Mouse (Mus musculus) cerebellum, adult 2 months (tissue): ENCODE measurements around the gene Mrpl35. TPM values are rescaled to one million over a fixed set of nuclear protein-coding genes. Genes with fewer than 3 reads are reported as not detected.
A peak's percentile ranks its signal among the peaks of the same experiment; 100 is the strongest.
"Not testable (repeated sequence)": the region's sequence is repeated elsewhere in the genome, so short reads cannot be mapped to it uniquely, and the experiment has no call there.

ENCODE experiments used
- DNase-seq, 2 experiments: peaks; one replicate each; pipeline ENCODE4 v3.0.0; 2021
- H3K27ac ChIP-seq: fragments of 200-500 bp; 2 replicates; pipeline ENCODE4 v1.5.1; 2012; ENCODE audit warnings: low read length, control low read depth, inconsistent platforms; ENCODE audit not compliant: insufficient read depth
- H3K27me3 ChIP-seq: fragments of 200-500 bp; 2 replicates; pipeline ENCODE4 v1.6.1; 2012; ENCODE audit warnings: inconsistent platforms, mild to moderate bottlenecking, low read length, moderate library complexity; ENCODE audit not compliant: control insufficient read depth, insufficient read depth
- H3K4me1 ChIP-seq: fragments of 200-500 bp; 2 replicates; pipeline ENCODE4 v1.6.1; 2011; ENCODE audit warnings: low read length; ENCODE audit not compliant: control insufficient read depth, insufficient read depth
- H3K4me3 ChIP-seq: fragments of 200-500 bp; replicated peaks from 2 replicates; pipeline ENCODE3; 2011; ENCODE audit warnings: mild to moderate bottlenecking, low read depth, low read length, control low read depth; ENCODE audit not compliant: insufficient read depth
- CTCF ChIP-seq: fragments of 200-500 bp; IDR thresholded peaks from 2 replicates; pipeline ENCODE4 v1.5.1; 2011; ENCODE audit warnings: low read depth, mild to moderate bottlenecking, control low read depth, low read length, moderate library complexity, borderline replicate concordance; ENCODE audit not compliant: insufficient read depth
- POLR2A ChIP-seq: fragments of 200-500 bp; IDR thresholded peaks from 2 replicates; pipeline ENCODE4 v1.6.1; 2011; ENCODE audit warnings: low read length, control low read depth, borderline replicate concordance; ENCODE audit not compliant: insufficient read depth
- WGBS: fragments of 180-500 bp; shearing (Covaris S2); methylation state at CpG from one replicate; pipeline ENCODE4 v1.1.7; 2018; 5-methylcytosine and 5-hydroxymethylcytosine counted together
- polyA plus RNA-seq: library from polyadenylated mRNA; depleted of rRNA; stranded (reverse); fragments of >200 nt; gene quantifications from 2 replicates; pipeline ENCODE4 v1.2.3, GENCODE M21; 2012; rRNA removed

Gene Mrpl35
- 21.7 and 22.1 TPM in 2 replicates for polyA plus RNA-seq

DNA sequence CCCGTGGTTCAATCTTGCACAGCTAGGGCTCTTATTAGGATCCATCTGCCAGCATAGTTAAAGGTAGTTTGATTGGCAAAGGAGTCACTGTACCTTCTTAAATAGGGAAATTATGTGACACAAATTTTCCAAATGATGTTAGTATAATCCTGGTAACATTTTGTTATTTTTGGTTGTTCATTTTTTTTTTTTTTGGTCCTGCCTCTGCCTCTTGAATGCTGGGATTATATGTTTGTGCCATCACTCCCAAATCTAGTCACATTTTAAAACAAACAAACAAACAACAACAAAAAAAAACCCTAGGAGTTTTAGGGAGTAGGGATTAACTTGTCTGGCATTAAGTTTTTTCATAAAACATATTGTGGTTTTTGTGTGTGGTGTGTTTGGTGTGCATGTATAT lies at the start of gene Mrpl35:
Gene Mrpl35, minus strand, starts transcription at position 101 of the 400 bp plus-strand sequence.
- Histone ChIP-seq H3K4me1 (peaks cover 4% of the 10 kb centered on the region; the same call in 1 of the 2 replicates), H3K4me3 (no peak within 1 kb of the TSS), H3K27ac (no peak within 1 kb of the TSS), H3K27me3 (no peaks in the 10 kb centered on the region)
- no peak for DNase-seq
- no peak for TF ChIP-seq POLR2A
- no peak for TF ChIP-seq CTCF
- 31% methylated on average over 1 of the region's 1 CpGs for WGBS

DNA sequence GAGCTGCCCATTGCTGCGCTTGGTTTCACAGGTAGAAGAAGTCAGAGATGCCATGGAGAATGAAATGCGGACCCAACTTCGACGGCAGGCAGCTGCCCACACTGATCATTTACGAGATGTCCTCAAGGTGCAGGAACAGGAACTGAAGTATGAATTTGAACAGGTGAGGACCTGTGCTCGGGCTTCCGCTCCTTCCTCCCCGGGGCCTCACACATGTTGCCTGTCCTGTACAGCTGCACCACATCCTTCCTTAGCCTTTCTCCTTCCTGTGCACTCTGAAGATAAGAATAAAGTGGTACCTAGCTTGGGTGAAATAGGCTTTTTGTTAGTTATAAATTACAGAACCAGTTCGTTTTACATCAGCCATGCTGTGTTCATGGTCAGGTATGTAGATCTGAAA lies 44.6 kb upstream of the Mrpl35 start:
- TF ChIP-seq CTCF (no peak), POLR2A (no peak)
- no peak overlapping the region for H3K4me3 ChIP-seq
- H3K27me3 ChIP-seq = no peaks in the 10 kb centered on the region
- WGBS = 96% methylated on average over 9 of the region's 9 CpGs
- no peak overlapping the region for H3K27ac ChIP-seq
- DNase-seq = no peak
- H3K4me1 ChIP-seq = no peaks in the 10 kb centered on the region

DNA sequence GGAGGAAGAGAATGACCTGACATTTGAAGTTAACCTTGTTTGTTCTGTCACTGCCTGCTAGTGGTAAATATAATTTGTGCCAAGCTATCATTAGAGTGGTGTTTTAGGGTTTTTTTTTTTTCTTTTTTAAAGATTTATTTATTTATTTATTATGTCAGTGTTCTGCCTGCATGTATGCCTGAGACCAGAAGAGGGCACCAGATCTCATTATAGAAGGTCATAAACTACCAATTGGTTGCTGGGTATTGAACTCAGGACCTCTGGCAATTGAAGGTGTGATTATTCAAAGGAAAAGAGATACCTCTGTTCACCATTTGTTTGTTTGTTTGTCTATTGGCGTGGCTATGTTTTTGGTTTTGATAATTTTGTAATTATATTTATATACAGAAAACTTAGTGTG lies 42.0 kb upstream of the Mrpl35 start:
- Histone ChIP-seq H3K27ac (no peak overlapping the region), H3K4me1 (no peaks in the 10 kb centered on the region), H3K27me3 (no peaks in the 10 kb centered on the region), H3K4me3 (no peak overlapping the region)
- 93% methylated on average over 1 of the region's 1 CpGs for WGBS
- DNase-seq = no peak
- TF ChIP-seq CTCF (no peak), POLR2A (no peak)

DNA sequence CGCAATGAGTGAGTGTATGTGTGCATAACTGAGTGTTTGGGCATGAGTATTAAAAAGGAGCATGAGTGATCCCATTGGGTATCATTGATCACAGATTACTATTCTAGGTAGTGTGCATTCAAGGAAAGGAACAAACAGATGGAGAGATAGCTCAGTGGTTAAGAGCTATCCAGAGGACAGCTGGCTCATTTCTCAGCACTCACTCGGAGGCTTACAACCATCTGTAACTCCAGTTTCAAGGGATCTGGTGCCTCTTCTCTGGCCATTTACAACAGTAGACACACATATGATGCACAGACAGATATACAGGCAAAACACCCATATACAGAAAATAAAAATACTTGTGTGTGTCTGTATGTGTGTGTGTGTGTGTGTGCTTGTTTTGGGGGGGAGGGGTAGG lies 41.0 kb upstream of the Mrpl35 start:
- DNase-seq = no peak
- Histone ChIP-seq H3K27ac (no peak overlapping the region), H3K4me1 (no peaks in the 10 kb centered on the region), H3K27me3 (no peaks in the 10 kb centered on the region), H3K4me3 (no peak overlapping the region)
- TF ChIP-seq POLR2A (no peak), CTCF (no peak)
- 71% methylated on average over 2 of the region's 2 CpGs for WGBS

DNA sequence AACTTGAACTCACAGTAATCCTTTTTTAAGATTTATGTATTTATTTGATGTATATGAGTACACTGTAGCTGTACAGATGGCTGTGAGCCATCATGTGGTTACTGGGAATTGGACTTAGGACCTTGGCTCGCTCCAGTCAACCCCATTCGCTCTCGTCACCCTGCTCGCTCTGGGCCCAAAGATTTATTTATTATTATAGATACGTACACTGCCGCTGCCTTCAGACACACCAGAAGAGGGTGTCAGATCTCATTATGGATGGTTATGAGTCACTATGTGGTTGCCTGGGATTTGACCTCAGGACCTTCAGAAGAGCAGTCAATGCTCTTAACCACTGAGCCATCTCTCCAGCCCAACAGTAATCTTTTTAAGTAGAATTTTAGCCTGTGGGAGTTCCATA lies 20.1 kb upstream of the Mrpl35 start:
- H3K27me3 ChIP-seq, H3K27ac ChIP-seq, DNase-seq, H3K4me1 ChIP-seq, H3K4me3 ChIP-seq: not testable (repeated sequence)
- WGBS = 94% methylated on average over 6 of the region's 6 CpGs

DNA sequence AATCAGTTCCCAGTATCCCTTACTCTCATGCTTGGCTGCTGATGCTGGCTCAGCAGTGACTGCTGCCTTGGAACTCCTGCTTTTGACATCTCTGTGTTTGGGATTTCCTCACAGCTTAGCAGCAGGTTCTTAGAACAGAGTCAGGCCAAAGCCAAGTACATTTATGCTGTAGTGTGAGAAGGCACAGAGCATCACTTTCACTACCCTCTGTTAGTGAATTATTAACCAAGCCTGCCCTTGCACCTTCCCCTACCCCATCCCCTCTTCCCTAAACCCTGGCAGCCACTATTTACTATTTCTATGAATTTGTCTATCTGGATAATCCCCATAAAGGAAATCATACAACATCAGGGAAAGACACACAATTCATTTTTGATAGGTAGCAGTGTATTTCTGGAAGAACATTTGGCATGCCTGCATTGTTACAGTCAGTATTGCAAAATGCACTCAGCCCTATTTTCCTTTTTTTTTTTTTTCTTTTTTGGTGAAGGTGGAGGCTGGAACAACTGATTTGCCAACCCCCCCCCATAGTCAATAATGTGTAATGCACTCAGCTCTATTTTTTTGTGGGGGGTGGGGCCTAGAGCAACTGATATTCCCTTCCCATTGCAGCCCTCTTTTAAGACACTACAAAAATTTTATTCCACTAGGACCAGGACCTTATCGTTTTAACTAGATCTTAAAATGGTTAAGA lies 14.0 kb upstream of the Mrpl35 start:
- WGBS = 98% methylated on average over 1 of the region's 1 CpGs
- Histone ChIP-seq H3K4me1 (no peaks in the 10 kb centered on the region; the same call in 1 of the 2 replicates), H3K27me3 (no peaks in the 10 kb centered on the region), H3K27ac (no peak overlapping the region), H3K4me3 (no peak overlapping the region)
- DNase-seq = no peak
- TF ChIP-seq CTCF (no peak), POLR2A (no peak)

DNA sequence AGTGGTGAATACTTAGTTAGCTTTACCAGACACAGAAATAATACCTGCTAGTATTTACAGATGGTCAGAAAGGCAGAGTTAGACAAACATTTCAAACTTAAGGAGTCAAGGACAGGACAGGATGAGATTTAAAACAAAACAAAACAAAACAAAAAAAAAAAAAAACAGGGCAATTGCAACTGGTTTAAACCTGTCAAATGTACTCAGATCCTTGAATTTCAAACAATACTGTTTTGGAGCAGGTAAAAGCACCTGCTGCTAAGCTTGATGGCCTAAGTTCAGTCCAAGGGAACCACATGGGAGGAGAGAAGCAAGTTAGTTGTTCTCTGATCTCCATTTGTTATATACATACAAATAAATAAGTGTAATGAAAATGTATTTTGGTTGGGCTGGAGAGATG lies 13.0 kb upstream of the Mrpl35 start:
- no peak for DNase-seq
- TF ChIP-seq CTCF (no peak), POLR2A (no peak)
- Histone ChIP-seq H3K4me1 (no peaks in the 10 kb centered on the region; the same call in 1 of the 2 replicates), H3K4me3 (no peak overlapping the region), H3K27ac (no peak overlapping the region), H3K27me3 (no peaks in the 10 kb centered on the region)

DNA sequence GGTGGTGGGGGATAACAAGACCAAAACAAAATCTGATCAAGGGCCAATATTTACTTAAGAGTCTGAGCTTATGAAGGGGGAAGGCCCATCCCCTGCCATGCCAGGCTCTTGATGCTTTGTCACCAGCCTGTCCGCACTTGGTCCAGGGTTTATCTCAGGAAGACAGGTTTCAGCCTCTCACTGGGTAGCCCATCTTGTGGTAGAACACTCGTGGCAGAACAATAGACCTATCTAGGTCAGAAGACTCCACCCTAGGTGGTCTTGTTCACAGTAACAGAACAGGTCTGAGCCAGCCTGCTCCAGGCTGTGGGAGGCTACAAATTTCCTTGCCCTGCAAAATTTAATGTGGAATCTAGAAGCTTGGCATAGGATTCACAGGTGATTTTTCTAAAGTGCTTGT lies 10.0 kb upstream of the Mrpl35 start:
- Histone ChIP-seq H3K4me3 (no peak overlapping the region), H3K4me1 (no peaks in the 10 kb centered on the region; the same call in 1 of the 2 replicates), H3K27ac (no peak overlapping the region), H3K27me3 (no peaks in the 10 kb centered on the region)
- WGBS = 19% methylated on average over 2 of the region's 2 CpGs
- DNase-seq = peak; percentile 36 to 47
- TF ChIP-seq POLR2A = no peak
- no peak for TF ChIP-seq CTCF

DNA sequence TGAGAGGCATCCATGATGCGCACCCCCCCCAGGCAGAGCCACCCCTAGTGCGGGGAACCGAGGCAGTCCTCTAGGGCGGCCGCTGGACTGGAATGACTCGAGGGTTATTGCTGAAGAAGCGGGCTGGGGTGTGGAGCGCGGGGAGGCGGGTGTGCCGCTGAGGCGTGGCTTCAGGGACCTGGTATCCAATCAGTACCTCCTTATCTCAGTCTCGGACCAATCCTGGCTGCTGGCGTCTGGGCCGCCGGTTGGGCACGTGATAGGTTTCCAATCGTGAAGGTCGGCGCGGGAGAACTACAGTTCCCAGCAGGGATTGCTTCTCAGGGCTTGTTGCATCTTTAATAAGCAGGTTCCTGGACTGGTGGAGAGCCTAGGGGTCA lies 4.8 kb upstream of the Mrpl35 start:
- no peaks in the 10 kb centered on the region for H3K27me3 ChIP-seq
- under 1% methylated on average over 21 of the region's 21 CpGs for WGBS
- DNase-seq = peak; percentile 94 to 98
- TF ChIP-seq POLR2A (no peak; the same call in 1 of the 2 replicates), CTCF (no peak)
- no peaks in the 10 kb centered on the region; the same call in 1 of the 2 replicates for H3K4me1 ChIP-seq
- H3K27ac ChIP-seq = peak overlapping the region; percentile 89
- H3K4me3 ChIP-seq = peak overlapping the region; percentile 77
